Mouse (Mus musculus) kidney, embryonic 16.5 days (tissue): ENCODE data around the gene Ambra1. TPM values are rescaled to one million over a fixed set of nuclear protein-coding genes. Genes with fewer than 3 reads are reported as not detected.
A peak's percentile ranks its signal among the peaks of the same experiment; 100 is the strongest.

ENCODE experiments used
- ATAC-seq: fragments of 200-750 bp; cut with Nextera tagmentation; 2 replicates; pipeline ENCODE4 v1.8.0; 2017; ENCODE audit warnings: moderate TSS enrichment; ENCODE audit not compliant: low FRiP score, low TSS enrichment
- H3K27ac ChIP-seq: fragments of 300-500 bp; sonication (generic); 2 replicates; pipeline ENCODE4 v1.5.1; 2014; ENCODE audit warnings: low read length
- H3K27me3 ChIP-seq: fragments of 300-500 bp; sonication (generic); 2 replicates; pipeline ENCODE4 v1.6.1; 2014; ENCODE audit warnings: low read length, control low read depth, mixed read lengths; ENCODE audit not compliant: insufficient read depth
- H3K36me3 ChIP-seq: fragments of 300-500 bp; sonication (generic); 2 replicates; pipeline ENCODE4 v1.6.1; 2014; ENCODE audit warnings: low read length, control low read depth, mixed read lengths; ENCODE audit not compliant: insufficient read depth
- H3K4me1 ChIP-seq: fragments of 300-500 bp; sonication (generic); 2 replicates; pipeline ENCODE4 v1.6.1; 2014; ENCODE audit warnings: low read length, control low read depth, mixed read lengths; ENCODE audit not compliant: insufficient read depth
- H3K4me2 ChIP-seq: fragments of 300-500 bp; sonication (generic); replicated peaks from 2 replicates; pipeline ENCODE4 v1.6.1; 2014; ENCODE audit warnings: low read depth, low read length
- H3K4me3 ChIP-seq: fragments of 300-500 bp; sonication (generic); 2 replicates; pipeline ENCODE4 v1.5.1; 2014; ENCODE audit warnings: mild to moderate bottlenecking, low read length
- H3K9ac ChIP-seq: fragments of 300-500 bp; sonication (generic); replicated peaks from 2 replicates; pipeline ENCODE4 v1.6.1; 2014; ENCODE audit warnings: low read length
- H3K9me3 ChIP-seq: fragments of 300-500 bp; sonication (generic); 2 replicates; pipeline ENCODE4 v1.6.1; 2016; ENCODE audit warnings: low read length, control low read depth
- WGBS: fragments of 180-500 bp; shearing (Covaris S2); extraction: QIAGEN DNeasy Blood & Tissue Kit; methylation state at CpG from one replicate; pipeline ENCODE4 v1.1.7; 2014; 5-methylcytosine and 5-hydroxymethylcytosine counted together
- polyA plus RNA-seq: library from polyadenylated mRNA; unstranded; fragments of >200 nt; fragmentation: Nextera tagmentation; extraction: Ambion mirVana; gene quantifications from 2 replicates; pipeline ENCODE4 v1.2.1, GENCODE M21; 2015

The Ambra1 gene
- polyA plus RNA-seq, 1 experiment from 2014 or later, result 20.7 TPM

DNA sequence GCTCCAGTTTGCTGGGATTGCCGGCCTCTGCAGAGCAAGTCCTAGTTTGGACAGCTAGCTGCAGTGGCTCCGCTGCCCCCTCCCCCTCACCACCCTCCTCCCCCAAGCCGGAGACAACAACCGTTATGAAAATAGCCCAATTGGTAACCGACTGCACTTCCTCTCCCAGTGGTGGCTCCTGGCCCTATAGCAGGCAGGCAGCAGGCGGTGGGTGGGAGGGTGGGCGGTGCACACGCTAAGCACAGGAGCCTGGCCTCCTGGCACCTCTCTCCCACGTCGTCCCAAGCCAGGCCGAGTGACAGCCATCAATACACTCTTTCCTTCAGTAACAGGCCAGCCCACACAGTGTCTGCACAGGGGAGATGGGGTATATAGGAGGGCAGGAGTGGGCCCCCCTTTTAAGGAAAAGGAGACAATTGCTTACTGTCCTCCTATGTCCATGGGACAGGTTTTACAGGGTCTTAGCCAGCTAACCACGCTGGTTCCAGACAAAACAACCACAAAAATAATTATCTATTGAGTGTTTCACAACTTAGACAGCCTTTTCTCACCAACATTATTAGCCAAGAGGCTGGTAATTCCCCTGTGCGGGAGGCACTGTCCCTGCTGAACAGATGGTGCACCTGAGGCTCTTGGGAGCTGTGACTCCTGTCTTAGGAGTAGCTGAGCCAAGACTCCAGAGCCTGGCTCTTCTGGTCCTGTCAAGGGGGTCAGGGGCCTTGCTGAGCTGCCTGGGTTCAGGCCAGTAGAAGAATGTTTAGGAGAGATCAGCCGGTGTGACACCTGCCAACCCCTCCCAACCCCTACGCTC is 220.5 kb downstream of the Ambra1 start:
- Histone ChIP-seq H3K27ac (peak overlapping the region; percentile 77), H3K9me3 (no peaks in the 10 kb centered on the region), H3K4me3 (peak overlapping the region; percentile 5; the same call in 1 of the 2 replicates), H3K27me3 (no peaks in the 10 kb centered on the region), H3K9ac (peak overlapping the region; percentile 48), H3K36me3 (no peaks in the 10 kb centered on the region), H3K4me1 (peaks cover 70% of the 10 kb centered on the region), H3K4me2 (peak overlapping the region; percentile 39)
- peak; percentile 64 for ATAC-seq
- WGBS, result 12% methylated on average over 15 of the region's 15 CpGs

DNA sequence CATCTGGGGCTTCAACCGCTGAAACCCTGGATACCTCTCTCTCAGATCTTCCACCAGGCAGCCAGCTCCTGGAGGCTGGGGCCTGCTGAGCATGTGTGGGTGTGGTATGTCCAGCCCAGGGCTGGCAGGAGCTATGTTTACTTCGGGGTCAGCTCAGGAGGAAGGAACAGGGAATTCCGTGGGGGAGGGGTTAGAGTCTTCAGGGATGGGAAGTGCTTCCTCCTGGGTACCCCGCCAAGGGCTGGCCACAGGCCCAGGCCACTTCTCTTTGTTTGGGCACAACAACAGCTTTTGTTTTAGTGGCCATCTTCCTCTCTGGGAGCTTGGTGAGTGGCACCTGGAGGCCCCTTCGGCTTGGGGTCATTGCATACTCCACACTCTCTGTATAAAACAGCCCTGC is 223.9 kb downstream of the Ambra1 start:
- Histone ChIP-seq H3K9me3 (no peaks in the 10 kb centered on the region), H3K4me3 (no peak overlapping the region), H3K9ac (0 out of 2 replicates have a peak overlapping the region, but pooled peaks have one; percentile 12), H3K27ac (peak overlapping the region; percentile 76), H3K27me3 (no peaks in the 10 kb centered on the region), H3K4me2 (no peak overlapping the region), H3K36me3 (no peaks in the 10 kb centered on the region), H3K4me1 (peaks cover 61% of the 10 kb centered on the region)
- WGBS, result 13% methylated on average over 5 of the region's 5 CpGs
- peak; percentile 64; the same call in 1 of the 2 replicates for ATAC-seq

DNA sequence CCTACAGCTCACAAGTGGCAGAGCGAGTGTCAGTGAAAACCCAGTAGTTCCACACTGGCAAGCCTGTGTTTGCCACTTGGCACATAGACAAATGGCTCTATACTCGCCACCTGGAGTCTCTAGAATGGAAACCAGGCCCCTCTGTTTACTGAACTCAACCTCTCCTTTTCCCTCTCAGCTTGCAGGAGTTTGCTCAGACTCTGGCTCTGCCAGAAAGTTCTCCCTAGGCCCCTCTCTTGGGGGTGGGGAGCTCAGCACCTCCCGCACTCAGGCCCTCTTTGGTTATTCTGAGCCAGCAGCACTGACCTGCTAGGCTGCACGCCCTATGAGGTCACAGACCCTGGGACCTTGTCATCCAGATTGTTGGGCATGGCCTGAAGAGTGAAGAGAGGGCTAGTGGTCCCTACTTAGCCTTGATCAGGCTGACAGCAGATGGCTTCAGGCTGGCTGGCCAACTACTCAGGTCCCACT is 225.2 kb downstream of the Ambra1 start:
- peaks cover 57% of the 10 kb centered on the region for H3K4me1 ChIP-seq
- no peak for ATAC-seq

DNA sequence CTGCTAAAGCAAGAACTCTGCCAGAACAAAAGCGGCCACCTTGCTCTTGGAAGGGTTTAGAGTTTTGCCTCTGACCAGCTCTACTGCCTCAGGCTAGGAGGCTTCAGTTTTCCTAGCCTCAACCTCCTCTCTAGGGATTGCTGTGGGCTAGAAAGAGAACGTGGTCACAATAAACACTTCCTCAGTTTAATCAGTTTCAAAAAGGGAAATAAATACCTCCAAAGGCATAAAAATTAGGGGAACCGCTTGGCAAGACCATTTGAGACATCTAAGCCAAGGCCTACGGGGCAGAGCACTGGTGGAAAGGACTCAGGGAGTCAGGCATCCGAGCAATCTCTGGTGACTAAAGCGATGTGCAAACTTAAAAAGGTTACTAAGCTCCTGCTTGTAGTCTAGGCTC is 225.9 kb downstream of the Ambra1 start:
- ATAC-seq, result no peak
- no peaks in the 10 kb centered on the region for H3K27me3 ChIP-seq
- no peak overlapping the region for H3K4me2 ChIP-seq
- H3K9ac ChIP-seq, result no peak overlapping the region
- peaks cover 49% of the 10 kb centered on the region for H3K4me1 ChIP-seq
- H3K4me3 ChIP-seq, result no peak overlapping the region
- H3K36me3 ChIP-seq, result no peaks in the 10 kb centered on the region
- H3K9me3 ChIP-seq, result no peaks in the 10 kb centered on the region
- no peak overlapping the region for H3K27ac ChIP-seq
- 87% methylated on average over 6 of the region's 6 CpGs for WGBS

More for the DNA sequence above, 225.2 kb downstream of the Ambra1 start:
- no peak overlapping the region for H3K4me3 ChIP-seq
- WGBS, result 84% methylated on average over 4 of the region's 4 CpGs
- no peak overlapping the region for H3K27ac ChIP-seq
- no peak overlapping the region for H3K9ac ChIP-seq
- H3K27me3 ChIP-seq, result no peaks in the 10 kb centered on the region
- no peak overlapping the region for H3K4me2 ChIP-seq
- no peaks in the 10 kb centered on the region for H3K36me3 ChIP-seq
- no peaks in the 10 kb centered on the region for H3K9me3 ChIP-seq

DNA sequence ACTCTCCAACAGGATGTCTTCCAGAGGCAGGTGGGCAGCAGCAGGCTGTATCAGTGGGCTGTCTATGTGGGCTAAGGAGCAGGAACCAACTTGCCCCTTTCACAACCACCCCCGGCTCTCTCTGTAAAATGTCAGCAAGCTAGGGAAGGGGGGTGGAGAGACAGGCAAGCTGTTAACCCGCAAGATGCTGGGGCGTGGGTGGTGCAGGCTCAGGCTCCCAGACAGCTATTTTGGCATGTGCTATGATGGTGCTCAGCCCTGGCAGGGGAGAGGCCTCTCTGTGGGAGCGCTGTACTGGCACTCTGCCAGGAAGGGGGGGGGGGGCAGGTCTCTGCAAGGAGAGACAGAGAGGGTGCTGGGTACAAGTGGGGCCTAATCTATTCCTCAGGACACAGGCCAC is 227.2 kb downstream of the Ambra1 start:
- no peaks in the 10 kb centered on the region for H3K27me3 ChIP-seq
- ATAC-seq, result peak; percentile 29; the same call in 1 of the 2 replicates
- no peak overlapping the region for H3K4me2 ChIP-seq
- H3K4me1 ChIP-seq, result peaks cover 56% of the 10 kb centered on the region
- no peaks in the 10 kb centered on the region for H3K9me3 ChIP-seq
- H3K4me3 ChIP-seq, result no peak overlapping the region
- no peak overlapping the region for H3K9ac ChIP-seq
- no peak overlapping the region; the same call in 1 of the 2 replicates for H3K27ac ChIP-seq
- H3K36me3 ChIP-seq, result no peaks in the 10 kb centered on the region
- WGBS, result 42% methylated on average over 4 of the region's 4 CpGs

DNA sequence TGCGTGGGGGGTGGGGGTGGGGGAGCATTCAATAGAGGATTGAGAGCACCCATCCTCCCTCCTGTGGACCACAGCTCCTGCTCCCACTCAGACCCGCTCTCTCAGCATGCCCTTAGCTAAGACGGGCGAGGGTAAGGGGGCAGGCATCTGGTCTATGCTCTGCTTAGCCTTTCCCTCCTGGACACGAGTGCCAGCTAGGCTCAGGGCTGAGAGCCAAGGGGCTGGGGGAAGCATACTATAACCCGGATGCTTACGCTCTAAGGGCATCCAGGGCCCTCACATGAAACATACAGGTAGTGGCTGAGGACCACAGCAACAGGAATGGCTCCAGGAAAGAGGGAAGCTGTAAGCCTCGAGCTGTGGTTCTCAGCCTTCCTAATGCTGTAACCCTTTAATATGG is 228.1 kb downstream of the Ambra1 start:
- H3K36me3 ChIP-seq, result no peaks in the 10 kb centered on the region
- H3K4me3 ChIP-seq, result no peak overlapping the region
- H3K27me3 ChIP-seq, result no peaks in the 10 kb centered on the region
- H3K9ac ChIP-seq, result no peak overlapping the region; the same call in 1 of the 2 replicates
- no peak for ATAC-seq
- peaks cover 65% of the 10 kb centered on the region for H3K4me1 ChIP-seq
- H3K9me3 ChIP-seq, result no peaks in the 10 kb centered on the region
- 87% methylated on average over 8 of the region's 8 CpGs for WGBS
- no peak overlapping the region for H3K4me2 ChIP-seq
- H3K27ac ChIP-seq, result no peak overlapping the region

DNA sequence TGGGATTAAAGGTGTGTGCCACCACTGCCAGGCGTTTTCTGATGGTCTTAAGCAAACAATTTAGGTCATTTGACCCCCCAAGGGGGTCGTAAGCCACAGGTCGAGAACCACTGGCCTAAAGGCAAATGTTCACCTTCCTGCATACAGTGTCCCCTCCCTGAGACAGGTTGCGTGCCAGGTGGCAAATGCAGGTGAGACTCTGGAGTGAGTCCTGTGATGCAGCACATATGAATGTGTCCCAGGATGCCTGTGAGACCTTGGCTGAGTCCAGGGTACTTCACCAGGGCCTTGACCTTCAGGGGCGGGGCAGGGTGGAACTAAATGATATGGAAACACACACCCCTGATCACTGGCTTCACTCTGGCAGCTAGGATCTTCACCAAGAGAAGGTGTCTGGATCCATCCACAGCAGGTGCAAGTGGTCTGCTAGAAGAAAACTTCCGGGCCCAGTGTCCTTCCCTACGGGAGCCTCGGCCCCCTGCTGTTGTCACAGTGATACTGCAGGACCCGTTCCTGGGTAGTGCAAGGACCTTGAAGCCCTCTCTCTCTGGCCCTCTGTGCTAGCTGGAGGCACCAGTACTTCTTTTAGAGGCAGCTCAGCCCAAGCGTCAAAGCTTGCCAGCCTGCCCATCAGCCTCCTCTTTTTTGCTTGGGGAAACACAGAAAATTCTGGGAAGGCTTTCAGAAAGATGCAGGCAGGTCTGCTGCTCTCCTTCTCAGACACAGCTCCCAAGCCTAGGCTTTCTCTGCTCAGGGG is 228.9 kb downstream of the Ambra1 start:
- Histone ChIP-seq H3K4me1 (peaks cover 58% of the 10 kb centered on the region), H3K4me3 (no peak overlapping the region), H3K4me2 (no peak overlapping the region), H3K9me3 (no peaks in the 10 kb centered on the region), H3K9ac (no peak overlapping the region), H3K36me3 (no peaks in the 10 kb centered on the region), H3K27ac (no peak overlapping the region), H3K27me3 (no peaks in the 10 kb centered on the region)
- ATAC-seq, result no peak
- 46% methylated on average over 10 of the region's 10 CpGs for WGBS

DNA sequence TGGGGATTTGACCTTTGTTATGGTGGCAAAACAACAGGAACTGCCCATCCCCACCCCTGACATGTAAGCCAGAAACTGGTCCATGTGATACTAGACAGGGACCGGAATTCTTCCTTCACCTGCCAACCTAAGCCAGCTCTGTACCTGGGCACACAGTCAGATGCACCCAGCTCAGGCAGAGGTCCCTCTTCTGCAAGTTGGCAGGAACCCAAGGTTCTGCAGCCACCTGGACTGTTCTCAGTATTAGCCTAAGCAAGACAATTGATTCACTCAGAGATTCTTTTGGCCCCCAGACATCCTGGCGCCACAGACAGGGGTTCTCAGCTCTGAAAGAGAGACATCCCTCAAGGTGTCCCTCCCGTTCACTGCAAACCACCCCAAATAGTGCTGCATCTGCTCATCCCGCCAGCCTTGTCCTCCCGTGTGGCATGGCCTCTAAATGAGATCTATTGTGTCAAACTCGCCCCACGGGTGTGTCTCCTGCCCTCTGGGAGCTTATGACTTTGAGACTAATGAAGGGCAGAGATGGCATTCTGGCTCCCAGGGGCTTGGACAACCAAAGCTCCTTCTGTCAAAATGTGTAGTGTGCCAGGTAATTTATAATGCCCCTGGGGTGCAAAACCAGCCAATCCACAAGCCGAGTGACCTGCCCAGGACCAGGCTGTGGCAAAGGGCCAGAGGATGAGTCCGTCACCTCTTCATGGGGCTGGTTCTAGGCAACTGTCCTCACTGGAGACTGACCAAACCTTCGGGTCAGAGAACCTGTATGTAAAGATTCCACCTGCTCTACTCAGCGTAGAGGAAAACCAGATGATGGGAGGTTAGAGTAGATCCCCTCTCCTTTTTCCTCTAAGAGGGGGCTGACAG is 229.8 kb downstream of the Ambra1 start:
- peaks cover 50% of the 10 kb centered on the region for H3K4me1 ChIP-seq
- H3K4me2 ChIP-seq, result no peak overlapping the region
- WGBS, result 80% methylated on average over 11 of the region's 11 CpGs

DNA sequence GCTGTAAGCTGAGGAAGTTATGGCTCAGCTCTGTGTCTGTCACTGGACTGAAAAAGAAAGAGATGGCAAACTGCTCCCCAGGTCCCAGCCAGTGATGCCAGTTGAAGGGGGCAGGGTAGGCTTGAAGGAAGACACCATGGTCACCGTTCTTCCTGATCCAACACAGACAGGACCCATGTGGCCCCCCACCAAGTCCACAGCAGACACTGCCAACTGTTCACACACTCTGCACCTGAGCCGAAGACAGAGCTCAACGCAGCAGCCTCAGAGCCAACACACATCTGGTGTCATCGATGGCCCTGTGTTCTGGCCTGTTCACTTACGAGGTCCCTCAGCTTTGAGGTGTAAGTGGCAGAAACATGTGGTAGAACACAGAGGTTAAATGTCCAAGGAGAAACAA is 230.5 kb downstream of the Ambra1 start:
- Histone ChIP-seq H3K36me3 (no peaks in the 10 kb centered on the region), H3K9ac (no peak overlapping the region), H3K4me2 (no peak overlapping the region), H3K27me3 (no peaks in the 10 kb centered on the region), H3K4me3 (no peak overlapping the region), H3K9me3 (no peaks in the 10 kb centered on the region), H3K27ac (no peak overlapping the region), H3K4me1 (peaks cover 49% of the 10 kb centered on the region)
- WGBS, result 88% methylated on average over 5 of the region's 5 CpGs
- ATAC-seq, result no peak

More for the DNA sequence above, 229.8 kb downstream of the Ambra1 start:
- Histone ChIP-seq H3K4me3 (no peak overlapping the region), H3K27me3 (no peaks in the 10 kb centered on the region), H3K9ac (no peak overlapping the region), H3K9me3 (no peaks in the 10 kb centered on the region), H3K36me3 (no peaks in the 10 kb centered on the region), H3K27ac (no peak overlapping the region)
- no peak for ATAC-seq
